Mouse (Mus musculus): ENCODE measurements around the gene Gng13.

DNA sequence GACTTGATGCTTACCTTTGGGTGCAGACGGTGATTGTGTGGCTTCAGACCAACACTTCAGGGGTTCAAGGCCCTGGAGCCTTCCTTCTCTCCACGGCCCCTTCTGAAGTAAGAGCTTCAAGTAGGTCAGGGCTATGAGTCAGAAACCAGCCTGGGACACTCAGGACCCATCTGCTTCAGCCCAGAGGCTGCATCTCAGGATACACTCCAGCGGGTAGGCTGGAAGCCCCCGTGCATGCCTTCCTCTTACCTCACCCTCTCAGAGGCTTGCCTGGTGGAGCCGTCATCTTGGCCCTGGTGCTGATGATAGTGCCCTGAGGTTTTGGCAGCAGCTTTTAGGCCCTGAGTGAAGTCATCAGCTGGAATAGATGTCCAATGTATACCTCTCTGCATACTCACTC, 18.3 kb downstream of the Gng13 start:
- no peak for TF ChIP-seq CTCF (IDR thresholded peaks at IDR 0.05; ENCODE audit: low read depth)
- TF ChIP-seq EP300 (IDR thresholded peaks at IDR 0.05; ENCODE audit: low read depth): no peak

All from liver, embryonic 14.5 days (tissue).